Mouse (Mus musculus) large intestine, adult 2 months (tissue): ENCODE results near the gene BC048562. TPM values are rescaled to one million over a fixed set of nuclear protein-coding genes. Genes with fewer than 3 reads are reported as not detected.

Experiments
- DNase-seq: peaks from one replicate; pipeline ENCODE4 v3.0.0-alpha.2; 2012; ENCODE audit warnings: low read depth, low spot score
- WGBS: fragments of 180-500 bp; shearing (Covaris S2); methylation state at CpG from one replicate; pipeline ENCODE4 v1.1.7; 2018; 5-methylcytosine and 5-hydroxymethylcytosine counted together
- polyA plus RNA-seq: library from polyadenylated mRNA; depleted of rRNA; stranded (reverse); fragments of >200 nt; gene quantifications from 2 replicates; pipeline ENCODE4 v1.2.3, GENCODE M21; 2012

BC048562 gene
- polyA plus RNA-seq, 1 experiment, result not detected

GRCm38 (mm10) chr9:108474528-108474927 lies 38.2 kb downstream of the BC048562 start:
- DNase-seq, result no peak
- whole genome bisulfite sequencing, result 63% methylated on average over 1 of the region's 1 CpGs

- WGBS, result under 1% methylated on average over 20 of the region's 20 CpGs
- no peak for DNase-seq
These were observed 42.4 kb downstream of the BC048562 start for GRCm38 (mm10) chr9:108478638-108479156.

GRCm38 (mm10) chr9:108479241-108479640 lies 43.0 kb downstream of the BC048562 start:
- WGBS, result 20% methylated on average over 11 of the region's 11 CpGs
- DNase-seq, result no peak

GRCm38 (mm10) chr9:108479721-108480351 lies 43.6 kb downstream of the BC048562 start, which contains the start of gene Lamb2:
Gene Lamb2 (plus strand): TSS chr9:108479736.
- 11% methylated on average over 10 of the region's 10 CpGs for WGBS

GRCm38 (mm10) chr9:108480813-108481519 lies 44.7 kb downstream of the BC048562 start:
- no peak for DNase-seq
- WGBS, result 90% methylated on average over 28 of the region's 28 CpGs

More at GRCm38 (mm10) chr9:108479721-108480351, 43.6 kb downstream of the BC048562 start, which contains the start of gene Lamb2:
- no peak for DNase-seq

- DNase-seq, result no peak
- 87% methylated on average over 19 of the region's 19 CpGs for WGBS
These were observed 45.4 kb downstream of the BC048562 start for GRCm38 (mm10) chr9:108481520-108482210.

- no peak for DNase-seq
- WGBS, result 95% methylated on average over 18 of the region's 18 CpGs
These were observed 46.9 kb downstream of the BC048562 start for GRCm38 (mm10) chr9:108483051-108483790.

GRCm38 (mm10) chr9:108484021-108484420 lies 47.7 kb downstream of the BC048562 start:
- no peak for DNase-seq
- WGBS, result 96% methylated on average over 15 of the region's 15 CpGs

GRCm38 (mm10) chr9:108485301-108485875 lies 49.1 kb downstream of the BC048562 start:
- WGBS, result 93% methylated on average over 19 of the region's 19 CpGs
- DNase-seq, result no peak

- DNase-seq, result no peak
- WGBS, result 95% methylated on average over 8 of the region's 8 CpGs
These were observed 50.8 kb downstream of the BC048562 start for GRCm38 (mm10) chr9:108486973-108487530.

- 94% methylated on average over 17 of the region's 17 CpGs for WGBS
These were observed 52.1 kb downstream of the BC048562 start for GRCm38 (mm10) chr9:108488403-108488802.

GRCm38 (mm10) chr9:108489215-108489614 lies 52.9 kb downstream of the BC048562 start:
- 98% methylated on average over 20 of the region's 20 CpGs for WGBS
- no peak for DNase-seq

More at GRCm38 (mm10) chr9:108488403-108488802, 52.1 kb downstream of the BC048562 start:
- DNase-seq, result no peak

- no peak for DNase-seq
- 38% methylated on average over 26 of the region's 26 CpGs for WGBS
These were observed 53.6 kb downstream of the BC048562 start for GRCm38 (mm10) chr9:108489702-108490558.

- under 1% methylated on average over 69 of the region's 69 CpGs for WGBS
- DNase-seq, result peak; percentile 92
These were observed 54.4 kb downstream of the BC048562 start, which contains the start of gene Usp19 for GRCm38 (mm10) chr9:108490559-108491285. Gene Usp19 (plus strand): TSS chr9:108490602.

GRCm38 (mm10) chr9:108491286-108491580 lies 55.0 kb downstream of the BC048562 start:
- DNase-seq, result no peak
- under 1% methylated on average over 12 of the region's 12 CpGs for WGBS

- DNase-seq, result no peak
- 61% methylated on average over 16 of the region's 16 CpGs for WGBS
These were observed 55.9 kb downstream of the BC048562 start for GRCm38 (mm10) chr9:108492043-108492750.

GRCm38 (mm10) chr9:108493246-108493645 lies 57.0 kb downstream of the BC048562 start:
- no peak for DNase-seq
- 95% methylated on average over 8 of the region's 8 CpGs for WGBS
